Mouse (Mus musculus) lung, postnatal 0 days (tissue): ENCODE data around the gene Tifa.

Experiments used
- CTCF ChIP-seq: IDR thresholded peaks from 2 replicates; pipeline ENCODE4 v1.5.1; 2016; ENCODE audit warnings: antibody characterized with exemption, mild to moderate bottlenecking
- EP300 ChIP-seq: IDR thresholded peaks from 2 replicates; pipeline ENCODE4 v1.6.1; 2016; ENCODE audit warnings: antibody characterized with exemption, mild to moderate bottlenecking, control low read depth

GRCm38 (mm10) chr3:127791595-127792561 is 2.3 kb downstream of the Tifa start:
- TF ChIP-seq CTCF (no peak), EP300 (no peak)
